Mouse (Mus musculus): ENCODE measurements around the gene Nms.

Gene Nms

DNA sequence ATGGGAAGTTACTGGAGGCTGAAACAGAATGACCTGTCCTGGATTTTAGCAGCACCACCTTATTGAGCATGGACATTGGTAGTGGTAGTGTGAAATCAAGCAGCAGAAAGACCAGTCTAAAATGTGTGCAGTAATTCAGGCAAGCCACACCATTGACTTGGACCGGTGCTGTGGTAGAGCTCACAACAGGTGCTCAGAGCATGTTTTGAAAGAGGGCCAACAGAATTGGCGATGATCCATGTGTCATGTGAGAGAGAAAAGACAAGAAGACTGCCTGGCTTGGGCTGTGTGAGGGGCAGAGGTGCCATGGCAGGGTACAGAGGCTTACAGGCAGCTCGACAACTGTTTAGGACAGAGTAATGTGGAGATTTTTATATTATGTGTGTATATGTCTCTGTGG is 53.4 kb downstream of the Nms start:
- no peak for DNase-seq (ENCODE audit: low read depth in 1 of 2, low spot score in 2 of 2)

Data from monocyte, adult 2 months (primary cell).